Mouse (Mus musculus) Patski (cell line): Measurements from ENCODE around the gene Lyg1. TPM values are rescaled to one million over a fixed set of nuclear protein-coding genes. Genes with fewer than 3 reads are reported as not detected.
"Not testable (repeated sequence)": the region's sequence is repeated elsewhere in the genome, so short reads cannot be mapped to it uniquely, and the experiment has no call there.

Source experiments
- ATAC-seq: fragments of 100-300 bp; one replicate; pipeline ENCODE4 v1.8.0; 2021
- CTCF ChIA-PET: fragments of 350-600 bp; sonication (Branson Sonifier 250); formaldehyde crosslinking; loops from one replicate; lab custom pipeline; 2022; ENCODE audit warnings: inconsistent platforms; lab: Charles Lee
- POLR2A ChIA-PET: fragments of 350-600 bp; sonication (Branson Sonifier 250); formaldehyde crosslinking; loops from one replicate; lab custom pipeline; 2022; ENCODE audit warnings: antibody characterized with exemption, inconsistent platforms; lab: Charles Lee
- DNase-seq: peaks from one replicate; pipeline ENCODE4 v3.0.0-alpha.2; 2011; ENCODE audit warnings: low read depth, low spot score
- H3K27me3 ChIP-seq: fragments of 371-371 bp; one replicate; pipeline ENCODE4 v1.5.1; 2021
- CTCF ChIP-seq: fragments of 100-300 bp; IDR thresholded peaks from one replicate; pipeline ENCODE4 v1.5.1; 2021
- in situ Hi-C: fragments of 300-500 bp; cut with MboI; formaldehyde crosslinking; loops from 3 replicates; pipeline ENCODE4 v1.11.1; 2018; ENCODE audit warnings: low pct_unique_long_range_greater_than_20kb, mixed read lengths
- polyA plus RNA-seq: library from polyadenylated mRNA; unstranded; gene quantifications from one replicate; pipeline ENCODE4 v1.2.3, GENCODE M21; 2021

Gene Lyg1
- polyA plus RNA-seq, 1 experiment from 2014 or later: not detected

- no peaks in the 10 kb centered on the region for H3K27me3 ChIP-seq
- in situ Hi-C loops: loop anchor here (5.0 to 25.0 kb wide), 2 partner anchors 96 to 301 kb away; partner anchors contain the start of genes Mitd1 and Mrpl30
- DNase-seq (no peak), ATAC-seq (no peak)
- CTCF ChIA-PET: no interaction called here
- POLR2A ChIA-PET: no interaction called here
- TF ChIP-seq CTCF: no peak
These were observed 30.3 kb upstream of the Lyg1 start for GRCm38 (mm10) chr1:37987856-37988255.

DNA sequence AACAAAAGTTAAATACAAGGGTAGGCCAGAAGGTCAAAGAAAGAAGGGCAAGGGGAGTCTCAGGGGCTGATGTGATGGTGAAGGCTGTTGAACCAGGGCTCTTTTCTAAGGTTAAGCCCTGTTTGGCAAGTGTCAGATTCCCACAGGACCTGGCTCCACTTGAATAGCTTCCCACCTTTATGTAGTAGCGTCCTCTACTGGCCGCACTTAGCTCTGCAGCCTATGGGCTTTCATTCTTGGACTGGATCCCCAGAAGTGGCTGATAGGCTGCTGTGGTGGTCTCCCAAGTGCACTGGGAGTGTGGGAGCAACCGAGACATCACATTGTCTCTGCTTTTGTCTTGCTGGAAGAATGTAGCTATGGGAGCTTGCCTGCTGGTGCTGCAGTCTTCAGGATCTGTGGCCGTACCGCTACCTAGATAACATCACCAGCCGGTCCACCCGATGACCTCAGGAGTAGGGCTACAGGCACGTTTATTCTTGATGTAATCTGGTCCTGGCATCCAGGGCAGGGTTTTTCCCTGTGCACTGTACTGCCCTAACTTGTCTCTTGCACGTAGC is 28.3 kb upstream of the Lyg1 start:
- H3K27me3 ChIP-seq: no peaks in the 10 kb centered on the region
- POLR2A ChIA-PET: no interaction called here
- CTCF ChIA-PET: interaction anchor here (0.8 to 1.2 kb wide), 3 partner anchors 18 to 95 kb away, joined by 3 read pairs; partner anchors contain the start of genes Mitd1 and Mrpl30
- DNase-seq: no peak
- ATAC-seq: no peak
- in situ Hi-C loops: loop anchor here (5.0 to 25.0 kb wide), 2 partner anchors 94 to 299 kb away; partner anchors contain the start of genes Mitd1 and Mrpl30
- peak; percentile 89 for TF ChIP-seq CTCF

GRCm38 (mm10) chr1:37984326-37984725 is 26.8 kb upstream of the Lyg1 start:
- TF ChIP-seq CTCF: no peak
- CTCF ChIA-PET: no interaction called here
- no peaks in the 10 kb centered on the region for H3K27me3 ChIP-seq
- in situ Hi-C loops: loop anchor here (25.0 kb wide), 1 partner anchor 297 kb away; no protein-coding TSS in a partner anchor
- ATAC-seq: no peak
- no peak for DNase-seq
- POLR2A ChIA-PET: interaction anchor here (0.6 kb wide), 1 partner anchor 101 kb away, joined by 3 read pairs; no protein-coding TSS in a partner anchor

DNA sequence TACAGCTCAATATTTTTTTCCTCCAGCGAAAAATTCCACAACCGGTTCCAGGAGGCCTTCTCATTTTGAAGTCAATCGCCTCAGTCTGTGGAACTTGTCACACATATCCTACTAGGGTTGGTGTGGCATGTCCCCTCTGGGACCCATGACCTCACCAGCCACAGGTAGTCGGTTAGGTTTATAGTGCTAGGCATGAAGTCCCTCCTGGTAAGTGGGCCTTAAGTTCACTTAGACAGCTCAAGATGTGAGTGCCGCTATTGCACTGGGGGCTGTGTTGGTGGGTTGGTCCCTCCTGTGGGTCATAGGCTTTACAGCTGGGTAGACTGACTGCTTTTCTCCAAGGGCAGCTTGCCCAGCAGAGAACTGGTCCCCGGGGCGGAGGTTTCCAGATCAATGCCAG is 19.7 kb upstream of the Lyg1 start:
- H3K27me3 ChIP-seq: no peaks in the 10 kb centered on the region
- ChIA-PET POLR2A (no interaction called here), CTCF (no interaction called here)
- DNase-seq (no peak), ATAC-seq (no peak)
- in situ Hi-C loops: loop anchor here (25.0 kb wide), 1 partner anchor 290 kb away; no protein-coding TSS in a partner anchor
- TF ChIP-seq CTCF: no peak

- in situ Hi-C loops: loop anchor here (25.0 kb wide), 1 partner anchor 289 kb away; no protein-coding TSS in a partner anchor
- CTCF ChIA-PET, ATAC-seq, DNase-seq, H3K27me3 ChIP-seq, POLR2A ChIA-PET: not testable (repeated sequence)
These were observed 19.1 kb upstream of the Lyg1 start for GRCm38 (mm10) chr1:37976666-37977065.

GRCm38 (mm10) chr1:37971520-37971919 is 14.0 kb upstream of the Lyg1 start:
- no peaks in the 10 kb centered on the region for H3K27me3 ChIP-seq
- in situ Hi-C loops: no loop called here
- DNase-seq: no peak
- no peak for TF ChIP-seq CTCF
- POLR2A ChIA-PET: no interaction called here
- CTCF ChIA-PET: interaction anchor here (1.4 kb wide), 1 partner anchor 11 kb away, joined by 3 read pairs; no protein-coding TSS in a partner anchor
- no peak for ATAC-seq

- in situ Hi-C loops: no loop called here
- ChIA-PET POLR2A (no interaction called here), CTCF (interaction anchor here (1.1 to 1.2 kb wide), 2 partner anchors 14 to 20 kb away, joined by 3 read pairs; no protein-coding TSS in a partner anchor)
- ATAC-seq (peak; percentile 35), DNase-seq (peak; percentile 25)
- H3K27me3 ChIP-seq: no peaks in the 10 kb centered on the region
- TF ChIP-seq CTCF: no peak
These were observed 11.2 kb upstream of the Lyg1 start for GRCm38 (mm10) chr1:37968746-37969145.

GRCm38 (mm10) chr1:37965571-37965970 is 8.0 kb upstream of the Lyg1 start:
- no peaks in the 10 kb centered on the region for H3K27me3 ChIP-seq
- ATAC-seq: no peak
- ChIA-PET POLR2A (no interaction called here), CTCF (no interaction called here)
- DNase-seq: no peak
- in situ Hi-C loops: no loop called here
- no peak for TF ChIP-seq CTCF

DNA sequence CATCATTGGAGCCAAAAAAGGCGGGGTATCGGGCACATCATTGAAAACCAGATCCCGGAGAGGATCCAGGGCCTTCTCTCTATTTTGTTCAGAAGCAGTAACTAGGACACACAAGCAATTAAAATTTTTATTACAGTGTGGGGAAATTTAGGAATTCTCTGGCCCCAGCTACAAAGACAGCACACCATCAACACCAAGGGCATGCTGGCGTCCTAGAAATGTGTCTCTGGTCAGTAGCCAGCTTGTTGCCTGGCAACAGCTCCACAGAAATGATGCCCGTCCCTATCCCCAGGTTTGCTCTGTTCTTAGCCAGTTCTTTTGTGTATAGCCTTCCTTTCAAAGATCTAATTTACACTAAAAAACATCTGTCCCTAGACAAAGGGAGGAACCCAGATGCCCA is 1.9 kb upstream of the Lyg1 start:
- ATAC-seq (no peak), DNase-seq (no peak)
- no peak for TF ChIP-seq CTCF
- in situ Hi-C loops: no loop called here
- peaks cover 3% of the 10 kb centered on the region for H3K27me3 ChIP-seq
- POLR2A ChIA-PET: no interaction called here
- CTCF ChIA-PET: interaction anchor here (1.1 kb wide), 1 partner anchor 11 kb away, joined by 3 read pairs; no protein-coding TSS in a partner anchor

DNA sequence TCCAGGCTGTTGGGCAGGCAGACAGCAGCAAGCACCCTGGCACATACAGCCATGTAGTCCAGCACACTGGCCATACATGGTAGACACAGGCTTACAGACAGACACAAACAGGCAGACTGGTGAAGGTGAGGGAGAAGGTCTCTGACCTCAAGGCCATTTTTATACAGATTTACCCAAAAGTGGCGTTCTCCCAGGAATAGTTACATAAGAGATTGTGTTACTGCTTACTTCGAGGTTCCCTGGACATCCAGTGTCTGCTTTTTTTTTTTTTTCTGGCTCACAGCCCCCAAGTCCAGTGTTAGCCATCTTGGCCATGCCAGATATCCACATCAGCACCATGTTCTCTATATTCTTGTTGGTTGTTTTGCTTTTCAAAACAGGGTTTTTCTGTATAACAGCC is 957 bp upstream of the Lyg1 start:
- ATAC-seq (no peak), DNase-seq (no peak)
- ChIA-PET CTCF (no interaction called here), POLR2A (no interaction called here)
- TF ChIP-seq CTCF: no peak
- H3K27me3 ChIP-seq: peaks cover 3% of the 10 kb centered on the region
- in situ Hi-C loops: no loop called here

GRCm38 (mm10) chr1:37956690-37957431 is 698 bp downstream of the Lyg1 start:
- H3K27me3 ChIP-seq: peaks cover 3% of the 10 kb centered on the region
- ChIA-PET CTCF (no interaction called here), POLR2A (no interaction called here)
- ATAC-seq (no peak), DNase-seq (no peak)
- in situ Hi-C loops: no loop called here
- no peak for TF ChIP-seq CTCF
